Mouse (Mus musculus) Patski (cell line): ENCODE data around the gene Rnps1. TPM values are rescaled to one million over a fixed set of nuclear protein-coding genes. Genes with fewer than 3 reads are reported as not detected.
"Not testable (repeated sequence)": the region's sequence is repeated elsewhere in the genome, so short reads cannot be mapped to it uniquely, and the experiment has no call there.

Experiments used
- ATAC-seq: fragments of 100-300 bp; one replicate; pipeline ENCODE4 v1.8.0; 2021
- CTCF ChIA-PET: fragments of 350-600 bp; sonication (Branson Sonifier 250); formaldehyde crosslinking; loops from one replicate; lab custom pipeline; 2022; ENCODE audit warnings: inconsistent platforms; lab: Charles Lee
- POLR2A ChIA-PET: fragments of 350-600 bp; sonication (Branson Sonifier 250); formaldehyde crosslinking; loops from one replicate; lab custom pipeline; 2022; ENCODE audit warnings: antibody characterized with exemption, inconsistent platforms; lab: Charles Lee
- DNase-seq: peaks from one replicate; pipeline ENCODE4 v3.0.0-alpha.2; 2011; ENCODE audit warnings: low read depth, low spot score
- H3K27me3 ChIP-seq: fragments of 371-371 bp; one replicate; pipeline ENCODE4 v1.5.1; 2021
- CTCF ChIP-seq: fragments of 100-300 bp; IDR thresholded peaks from one replicate; pipeline ENCODE4 v1.5.1; 2021
- in situ Hi-C: fragments of 300-500 bp; cut with MboI; formaldehyde crosslinking; loops from 3 replicates; pipeline ENCODE4 v1.11.1; 2018; ENCODE audit warnings: low pct_unique_long_range_greater_than_20kb, mixed read lengths
- polyA plus RNA-seq: library from polyadenylated mRNA; unstranded; gene quantifications from one replicate; pipeline ENCODE4 v1.2.3, GENCODE M21; 2021

The Rnps1 gene
- polyA plus RNA-seq, 1 experiment from 2014 or later = 98.5 TPM

DNA sequence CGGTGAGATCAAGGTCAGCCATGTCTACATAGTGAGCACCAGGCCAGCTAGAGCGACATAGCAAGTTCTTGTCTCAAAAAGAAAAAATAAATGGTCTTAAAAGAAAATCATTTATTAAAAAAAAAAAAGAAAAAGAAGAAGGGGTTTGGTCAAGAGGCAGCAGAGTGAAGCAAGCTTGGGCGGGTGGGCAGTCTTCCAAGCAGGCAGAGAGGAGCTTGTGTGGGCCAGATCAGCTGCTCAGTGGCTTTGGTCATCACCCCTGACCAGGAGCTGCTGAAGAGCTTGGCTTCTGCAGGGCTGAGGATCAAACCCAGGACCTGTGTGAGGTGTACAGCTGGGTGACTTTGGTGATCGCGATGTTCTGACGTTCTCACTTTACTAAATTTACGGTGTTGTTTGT is 19.9 kb upstream of the Rnps1 start:
- ChIA-PET CTCF (interaction anchor here (0.7 kb wide), 1 partner anchor 34 kb away, joined by 3 read pairs; no protein-coding TSS in a partner anchor), POLR2A (no interaction called here)
- no peaks in the 10 kb centered on the region for H3K27me3 ChIP-seq
- no peak for TF ChIP-seq CTCF
- no peak for ATAC-seq
- no peak for DNase-seq
- in situ Hi-C loops = no loop called here

DNA sequence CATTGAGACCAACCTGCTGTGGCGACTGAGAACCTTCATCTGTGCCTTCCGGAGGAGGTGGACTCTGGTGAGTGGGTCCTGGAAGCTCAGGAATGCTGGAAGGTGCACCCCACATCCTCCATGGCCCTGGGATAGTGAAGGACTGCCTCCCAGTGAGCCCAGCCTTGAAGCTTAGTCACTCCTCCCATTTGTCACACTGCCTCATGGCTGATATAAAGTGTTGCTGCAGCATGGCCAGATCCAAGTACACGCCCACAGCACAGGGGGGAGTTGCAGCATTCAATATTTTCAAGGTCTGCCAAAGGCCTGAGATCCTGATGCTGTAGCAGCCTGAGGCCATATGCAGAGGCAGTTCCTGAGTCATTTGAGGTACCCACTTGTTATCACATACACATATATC is 12.0 kb upstream of the Rnps1 start:
- ATAC-seq (no peak), DNase-seq (no peak)
- ChIA-PET CTCF (interaction anchor here (0.9 to 1.4 kb wide), 3 partner anchors 10 to 13 kb away, joined by 3 to 4 read pairs (median 3); no protein-coding TSS in a partner anchor), POLR2A (no interaction called here)
- H3K27me3 ChIP-seq = no peaks in the 10 kb centered on the region
- no peak for TF ChIP-seq CTCF
- in situ Hi-C loops = no loop called here

DNA sequence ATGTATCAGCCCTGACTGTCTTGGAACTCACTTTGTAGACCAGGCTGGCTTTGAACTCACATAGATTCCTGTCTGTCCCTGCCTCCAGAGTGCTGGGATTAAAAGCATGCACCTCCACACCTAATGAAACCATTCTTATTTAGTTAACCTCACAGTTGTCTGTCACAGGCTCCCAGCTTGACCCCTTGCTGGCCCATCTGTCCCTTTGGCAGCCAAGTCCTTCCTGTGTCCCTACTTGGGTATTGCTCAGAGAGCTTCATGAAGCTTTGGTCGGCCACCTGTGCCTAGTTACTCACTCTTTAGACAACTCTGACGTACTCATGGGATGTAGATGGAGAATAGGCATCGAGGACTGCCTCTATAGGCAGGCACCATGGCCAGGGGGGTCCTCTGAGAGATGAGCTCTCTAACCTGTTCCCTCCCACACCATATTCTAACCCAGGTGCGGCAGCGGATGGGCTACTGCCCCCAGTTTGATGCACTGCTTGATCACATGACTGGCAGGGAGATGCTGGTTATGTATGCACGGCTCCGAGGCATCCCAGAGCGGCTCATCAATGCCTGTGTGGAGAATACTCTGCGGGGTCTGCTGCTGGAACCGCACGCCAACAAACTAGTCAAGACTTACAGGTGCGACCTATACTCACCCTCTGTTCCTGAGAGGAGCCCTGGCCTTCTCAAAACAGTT is 7.1 kb upstream of the Rnps1 start:
- H3K27me3 ChIP-seq = no peaks in the 10 kb centered on the region
- ATAC-seq (no peak), DNase-seq (no peak)
- POLR2A ChIA-PET = no interaction called here
- no peak for TF ChIP-seq CTCF
- CTCF ChIA-PET = interaction anchor here (0.9 kb wide), 1 partner anchor 9 kb away, joined by 3 read pairs; no protein-coding TSS in a partner anchor
- in situ Hi-C loops = no loop called here

DNA sequence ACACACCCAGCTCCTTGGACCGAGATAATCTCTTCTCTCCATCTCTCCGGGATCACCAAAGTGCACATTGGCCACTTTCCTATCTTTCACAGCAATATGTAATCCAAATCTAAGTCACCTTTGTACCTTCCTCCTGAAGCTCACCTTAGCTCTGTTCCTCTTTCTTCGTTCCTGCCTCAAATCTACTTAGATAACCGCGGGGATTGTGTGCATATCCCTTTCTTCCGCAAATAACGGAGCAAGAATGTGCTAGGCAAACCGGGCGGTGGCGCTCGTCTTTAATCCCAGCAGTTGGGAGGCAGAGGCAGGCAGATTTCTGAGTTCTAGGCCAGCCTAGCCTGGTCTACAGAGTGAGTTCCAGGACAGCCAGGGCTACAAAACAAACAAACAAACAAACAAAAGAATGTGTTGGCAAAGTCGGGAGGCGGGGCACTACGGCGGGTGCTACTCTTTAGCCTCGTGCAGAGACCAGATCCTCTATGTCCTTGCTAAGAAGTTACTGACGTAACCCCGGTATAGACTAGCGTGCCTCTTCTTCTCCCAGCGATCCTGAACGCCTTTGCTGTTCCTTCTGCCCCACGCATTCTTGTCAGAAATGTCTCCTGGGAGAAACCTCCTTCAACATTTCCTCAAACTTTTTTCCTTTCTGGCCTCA is 681 bp upstream of the Rnps1 start:
- peak; percentile 2 for ATAC-seq
- CTCF ChIA-PET = interaction anchor here (0.8 to 1.3 kb wide), 4 partner anchors 8 to 59 kb away, joined by 3 to 4 read pairs (median 3); no protein-coding TSS in a partner anchor
- DNase-seq = no peak
- in situ Hi-C loops = no loop called here
- no peak for TF ChIP-seq CTCF
- POLR2A ChIA-PET = interaction anchor here (0.7 kb wide), 1 partner anchor 1654 kb away, joined by 3 read pairs; no protein-coding TSS in a partner anchor
- H3K27me3 ChIP-seq = no peaks in the 10 kb centered on the region

DNA sequence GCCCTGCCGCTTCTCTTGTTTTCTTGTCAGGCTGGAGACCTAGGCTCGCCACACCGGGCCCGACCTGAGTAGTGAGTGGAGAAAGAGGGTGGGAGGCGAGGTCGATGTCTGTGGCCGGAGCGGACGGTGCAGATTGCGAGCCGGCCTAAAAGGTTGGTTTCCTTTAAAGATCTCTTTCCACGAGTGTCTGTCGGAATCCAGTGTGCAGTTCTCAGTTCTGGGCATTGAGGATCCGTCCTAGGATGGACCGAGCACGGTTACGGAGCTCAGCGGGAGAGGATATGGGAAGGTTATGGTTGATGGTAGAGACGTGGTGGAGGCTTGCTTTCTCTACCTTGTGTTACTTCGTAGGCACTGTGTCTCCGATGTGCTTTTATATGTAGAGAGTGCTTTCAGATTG is 646 bp downstream of the Rnps1 start:
- no peaks in the 10 kb centered on the region for H3K27me3 ChIP-seq
- ChIA-PET POLR2A (no interaction called here), CTCF (no interaction called here)
- in situ Hi-C loops = no loop called here
- TF ChIP-seq CTCF = no peak
- DNase-seq (no peak), ATAC-seq (no peak)

DNA sequence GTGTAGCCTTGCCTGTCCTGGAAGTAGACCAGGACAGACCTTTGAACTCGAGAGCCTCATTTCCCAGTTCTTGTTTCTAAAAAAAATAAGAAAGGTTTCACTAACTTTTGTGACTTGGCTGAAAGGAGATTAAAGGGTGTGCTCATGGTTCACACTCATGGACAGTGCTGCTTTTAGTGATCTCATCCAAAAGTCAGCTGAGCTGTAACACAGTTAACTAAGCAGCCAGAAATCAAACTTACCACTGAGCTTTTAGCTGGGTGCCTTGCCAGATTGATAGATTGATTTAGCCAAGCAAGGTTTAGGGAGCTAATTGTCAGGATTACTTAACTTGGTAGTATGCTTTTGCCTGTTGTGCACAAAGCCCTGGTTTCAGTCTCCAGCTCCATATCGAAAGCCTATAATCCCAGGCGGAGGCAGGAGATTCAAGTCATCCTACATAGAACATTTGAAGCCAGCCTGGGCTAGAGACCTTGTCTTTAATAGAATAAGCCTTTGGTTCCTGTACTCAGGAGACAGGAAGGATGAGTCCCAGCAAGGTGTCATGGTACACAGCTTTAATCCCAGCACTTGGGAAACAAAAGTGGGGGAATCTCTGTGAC is 1.8 kb downstream of the Rnps1 start:
- ATAC-seq (no peak), DNase-seq (no peak)
- no peak for TF ChIP-seq CTCF
- in situ Hi-C loops = no loop called here
- POLR2A ChIA-PET = interaction anchor here (1.1 kb wide), 1 partner anchor 11 kb away, joined by 3 read pairs; no protein-coding TSS in a partner anchor
- CTCF ChIA-PET = interaction anchor here (0.8 to 1.1 kb wide), 2 partner anchors 9 to 243 kb away, joined by 3 read pairs; no protein-coding TSS in a partner anchor
- H3K27me3 ChIP-seq = no peaks in the 10 kb centered on the region

- no peak for DNase-seq
- ATAC-seq = no peak
- no peaks in the 10 kb centered on the region for H3K27me3 ChIP-seq
- no peak for TF ChIP-seq CTCF
- ChIA-PET POLR2A (no interaction called here), CTCF (interaction anchor here (1.1 to 1.5 kb wide), 3 partner anchors 10 to 250 kb away, joined by 3 read pairs; no protein-coding TSS in a partner anchor)
- in situ Hi-C loops = no loop called here
Measured at GRCm38 (mm10) chr17:24423114-24423513, 8.7 kb downstream of the Rnps1 start.

- ATAC-seq (no peak), DNase-seq (no peak)
- POLR2A ChIA-PET = no interaction called here
- TF ChIP-seq CTCF = no peak
- no peaks in the 10 kb centered on the region for H3K27me3 ChIP-seq
- in situ Hi-C loops = no loop called here
- CTCF ChIA-PET = interaction anchor here (0.7 kb wide), 1 partner anchor 20 kb away, joined by 3 read pairs; no protein-coding TSS in a partner anchor
Measured at GRCm38 (mm10) chr17:24424489-24424888, 10.1 kb downstream of the Rnps1 start.

DNA sequence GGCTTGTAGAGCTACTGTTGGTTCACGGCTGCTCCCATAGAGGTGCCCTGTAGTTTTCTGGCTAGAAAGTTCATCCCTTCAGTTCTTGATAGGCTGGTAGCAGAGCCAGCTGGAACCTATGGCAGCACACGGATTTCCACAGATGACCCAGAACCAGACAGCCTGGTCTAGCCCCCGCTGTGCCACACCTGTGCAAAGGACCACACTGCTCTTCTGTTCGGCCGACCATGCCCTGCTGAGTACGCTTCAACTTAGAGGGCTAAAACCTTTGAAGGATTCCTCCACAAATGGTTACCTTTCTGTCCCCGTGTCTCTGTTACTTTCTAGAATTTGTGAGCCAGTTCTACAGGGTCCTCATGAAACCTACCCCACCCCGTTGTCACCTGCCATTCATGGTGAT is 11.0 kb downstream of the Rnps1 start:
- H3K27me3 ChIP-seq, POLR2A ChIA-PET, in situ Hi-C loops, ATAC-seq, CTCF ChIA-PET, DNase-seq: not testable (repeated sequence)

GRCm38 (mm10) chr17:24425905-24426304 is 11.5 kb downstream of the Rnps1 start:
- no peak for DNase-seq
- in situ Hi-C loops = no loop called here
- POLR2A ChIA-PET = interaction anchor here (0.7 kb wide), 1 partner anchor 26 kb away, joined by 3 read pairs; no protein-coding TSS in a partner anchor
- H3K27me3 ChIP-seq = no peaks in the 10 kb centered on the region
- no peak for TF ChIP-seq CTCF
- CTCF ChIA-PET = no interaction called here
- ATAC-seq = peak; percentile 1
